Mouse (Mus musculus) liver, postnatal 0 days (tissue): ENCODE results near the gene Tmem161a. TPM values are rescaled to one million over a fixed set of nuclear protein-coding genes. Genes with fewer than 3 reads are reported as not detected.

Experiments
- ATAC-seq: fragments of 200-750 bp; cut with Nextera tagmentation; 2 replicates; pipeline ENCODE4 v1.8.0; 2017; ENCODE audit warnings: mild to moderate bottlenecking, moderate library complexity
- DNase-seq: peaks from one replicate; pipeline ENCODE4 v3.0.0-alpha.2; 2016
- H3K27ac ChIP-seq: fragments of 300-500 bp; sonication (generic); 2 replicates; pipeline ENCODE4 v1.5.1; 2014; ENCODE audit warnings: antibody characterized with exemption, moderate library complexity, mild to moderate bottlenecking, low read depth
- H3K27me3 ChIP-seq: fragments of 300-500 bp; sonication (generic); 2 replicates; pipeline ENCODE4 v1.6.1; 2014; ENCODE audit warnings: low read length, control low read depth, mixed read lengths; ENCODE audit not compliant: insufficient read depth
- H3K36me3 ChIP-seq: fragments of 300-500 bp; sonication (generic); replicated peaks from 2 replicates; pipeline ENCODE4 v1.6.1; 2014; ENCODE audit warnings: mild to moderate bottlenecking, control low read depth, low read length, moderate library complexity, mixed read lengths; ENCODE audit not compliant: insufficient read depth
- H3K4me1 ChIP-seq: fragments of 300-500 bp; sonication (generic); 2 replicates; pipeline ENCODE4 v1.6.1; 2014; ENCODE audit warnings: antibody characterized with exemption, mild to moderate bottlenecking, control low read depth; ENCODE audit not compliant: insufficient read depth
- H3K4me2 ChIP-seq: fragments of 300-500 bp; sonication (generic); 2 replicates; pipeline ENCODE4 v1.6.1; 2014; ENCODE audit warnings: low read depth, mild to moderate bottlenecking, low read length, moderate library complexity, mixed read lengths
- H3K4me3 ChIP-seq: fragments of 300-500 bp; sonication (generic); 2 replicates; pipeline ENCODE4 v1.5.1; 2014; ENCODE audit warnings: low read depth, low read length
- H3K9ac ChIP-seq: fragments of 300-500 bp; sonication (generic); replicated peaks from 2 replicates; pipeline ENCODE4 v1.6.1; 2014; ENCODE audit warnings: mild to moderate bottlenecking, moderate library complexity
- H3K9me3 ChIP-seq: fragments of 300-500 bp; sonication (generic); 2 replicates; pipeline ENCODE4 v1.6.1; 2016; ENCODE audit warnings: mild to moderate bottlenecking, control low read depth, low read length, mixed read lengths
- CTCF ChIP-seq: sonication (generic); IDR thresholded peaks from 2 replicates; pipeline ENCODE4 v1.5.1; 2016; ENCODE audit warnings: antibody characterized with exemption, low read depth
- EP300 ChIP-seq: IDR thresholded peaks from 2 replicates; pipeline ENCODE4 v1.6.1; 2016; ENCODE audit warnings: antibody characterized with exemption, low read depth, mild to moderate bottlenecking
- WGBS: fragments of 180-500 bp; shearing (Covaris S2); extraction: QIAGEN DNeasy Blood & Tissue Kit; methylation state at CpG from one replicate; pipeline ENCODE4 v1.1.7; 2014; ENCODE audit not compliant: insufficient replicate concordance; 5-methylcytosine and 5-hydroxymethylcytosine counted together
- polyA plus RNA-seq: library from polyadenylated mRNA; unstranded; fragments of >200 nt; fragmentation: Nextera tagmentation; extraction: Ambion mirVana; gene quantifications from 2 replicates; pipeline ENCODE4 v1.2.1, GENCODE M21; 2015

The Tmem161a gene
- polyA plus RNA-seq, 1 experiment from 2014 or later: 20.2 TPM

DNA sequence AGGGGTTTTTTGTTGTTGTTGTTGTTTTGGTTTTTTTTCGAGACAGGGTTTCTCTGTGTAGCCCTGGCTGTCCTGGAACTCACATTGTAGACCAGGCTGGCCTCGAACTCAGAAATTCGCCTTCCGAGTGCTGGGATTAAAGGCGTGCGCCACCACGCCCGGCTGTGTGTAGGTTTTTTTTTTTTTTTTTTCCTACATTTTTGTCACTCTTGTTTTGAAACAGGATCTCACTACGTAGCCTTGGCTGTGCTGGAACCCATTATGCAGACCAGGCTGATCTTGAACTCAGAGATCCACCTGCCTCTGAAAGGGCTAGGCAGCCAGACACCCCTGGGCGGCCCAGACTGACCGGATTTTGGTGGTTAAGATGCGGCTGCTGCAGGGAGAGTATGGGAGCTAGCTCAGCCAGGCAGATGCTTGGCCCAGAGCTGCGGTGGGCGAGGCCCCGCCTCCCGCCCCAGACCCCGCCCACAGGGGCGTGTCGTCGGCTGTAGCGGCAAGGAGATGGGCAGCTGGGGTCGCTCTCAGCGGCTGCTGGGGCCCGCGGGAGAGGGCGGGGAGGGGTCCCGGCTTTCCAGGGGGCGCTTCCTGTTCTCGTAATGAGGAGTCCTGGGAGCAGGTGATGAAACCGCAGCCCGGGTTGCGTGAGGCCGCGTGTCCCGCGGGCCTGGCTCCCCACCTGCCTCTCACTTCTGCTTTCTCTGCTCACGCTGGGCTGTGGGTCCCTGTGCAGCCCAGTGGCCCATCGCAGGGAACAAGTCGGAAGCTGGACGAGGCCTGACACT lies 13.9 kb upstream of the Tmem161a start:
- H3K27ac ChIP-seq: peak overlapping the region; percentile 22; the same call in 1 of the 2 replicates
- H3K9ac ChIP-seq: peak overlapping the region; percentile 47; the same call in 1 of the 2 replicates
- peaks cover 14% of the 10 kb centered on the region for H3K4me1 ChIP-seq
- WGBS: 7% methylated on average over 40 of the region's 40 CpGs
- ATAC-seq: peak; percentile 83
- no peaks in the 10 kb centered on the region for H3K9me3 ChIP-seq
- H3K27me3 ChIP-seq: no peaks in the 10 kb centered on the region
- no peak for TF ChIP-seq EP300
- DNase-seq: peak; percentile 87
- peak overlapping the region; percentile 85 for H3K4me2 ChIP-seq
- H3K36me3 ChIP-seq: no peaks in the 10 kb centered on the region
- H3K4me3 ChIP-seq: peak overlapping the region; percentile 54

DNA sequence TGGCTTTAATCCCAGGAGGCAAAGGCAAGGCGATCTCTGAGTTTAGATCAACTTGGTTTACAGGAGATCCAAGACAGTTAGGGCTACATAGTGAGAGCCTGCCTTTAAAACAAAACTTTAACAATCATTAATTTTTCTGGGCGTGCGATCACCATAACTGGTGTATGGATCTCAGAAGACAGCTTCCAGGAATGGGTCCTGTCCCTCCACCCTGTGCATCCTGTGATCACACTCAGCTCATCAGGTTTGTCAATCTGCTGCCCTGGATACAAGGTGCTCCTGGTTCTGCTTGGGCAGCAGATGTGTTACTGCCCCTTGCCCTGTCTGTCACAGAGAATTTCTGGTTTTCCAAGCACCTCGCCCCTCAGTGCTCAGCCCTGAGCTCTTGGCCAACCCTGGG lies 12.9 kb upstream of the Tmem161a start:
- Histone ChIP-seq H3K9ac (no peak overlapping the region), H3K27ac (no peak overlapping the region), H3K9me3 (no peaks in the 10 kb centered on the region), H3K27me3 (no peaks in the 10 kb centered on the region), H3K36me3 (no peaks in the 10 kb centered on the region), H3K4me1 (peaks cover 14% of the 10 kb centered on the region), H3K4me3 (no peak overlapping the region), H3K4me2 (no peak overlapping the region; the same call in 1 of the 2 replicates)
- ATAC-seq (no peak), DNase-seq (no peak)
- TF ChIP-seq EP300: no peak
- no peak for TF ChIP-seq CTCF
- 80% methylated on average over 4 of the region's 4 CpGs for WGBS

DNA sequence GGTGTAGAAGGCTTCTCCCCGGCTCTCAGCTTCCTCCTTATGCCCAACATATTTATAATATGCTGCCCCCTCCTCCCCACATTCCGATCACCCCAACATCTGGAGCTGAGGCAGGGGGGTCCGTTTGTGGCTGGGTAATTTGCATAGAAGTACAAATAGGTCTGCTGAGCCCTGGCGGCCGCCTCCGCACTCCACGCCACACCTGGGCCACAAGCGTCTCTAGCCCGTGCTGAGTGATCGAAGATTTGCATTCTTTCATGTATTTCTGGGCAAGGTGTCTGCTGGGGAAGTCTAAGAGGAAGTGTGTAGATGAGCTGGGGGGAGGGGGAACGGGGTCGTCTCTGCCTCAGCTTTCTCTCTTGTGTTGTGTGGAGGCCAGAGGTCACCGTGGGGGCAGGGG lies 12.1 kb upstream of the Tmem161a start:
- H3K27ac ChIP-seq: no peak overlapping the region
- ATAC-seq (no peak), DNase-seq (no peak)
- no peaks in the 10 kb centered on the region for H3K36me3 ChIP-seq
- 48% methylated on average over 13 of the region's 13 CpGs for WGBS
- H3K9me3 ChIP-seq: no peaks in the 10 kb centered on the region
- H3K27me3 ChIP-seq: no peaks in the 10 kb centered on the region
- H3K4me2 ChIP-seq: no peak overlapping the region
- H3K4me3 ChIP-seq: no peak overlapping the region
- H3K4me1 ChIP-seq: peaks cover 14% of the 10 kb centered on the region
- H3K9ac ChIP-seq: no peak overlapping the region
- TF ChIP-seq CTCF (no peak), EP300 (no peak)

- Histone ChIP-seq H3K27me3 (0 out of 2 replicates have a peak, but pooled peaks cover 7% of the 10 kb centered on the region), H3K4me3 (no peak overlapping the region), H3K9me3 (no peaks in the 10 kb centered on the region), H3K9ac (no peak overlapping the region), H3K36me3 (no peaks in the 10 kb centered on the region), H3K4me2 (no peak overlapping the region), H3K4me1 (peaks cover 8% of the 10 kb centered on the region), H3K27ac (no peak overlapping the region)
- WGBS: 71% methylated on average over 3 of the region's 3 CpGs
- ATAC-seq (no peak), DNase-seq (no peak)
- TF ChIP-seq CTCF: no peak
- no peak for TF ChIP-seq EP300
These were observed 8.8 kb upstream of the Tmem161a start for GRCm38 (mm10) chr8:70163316-70163715.

DNA sequence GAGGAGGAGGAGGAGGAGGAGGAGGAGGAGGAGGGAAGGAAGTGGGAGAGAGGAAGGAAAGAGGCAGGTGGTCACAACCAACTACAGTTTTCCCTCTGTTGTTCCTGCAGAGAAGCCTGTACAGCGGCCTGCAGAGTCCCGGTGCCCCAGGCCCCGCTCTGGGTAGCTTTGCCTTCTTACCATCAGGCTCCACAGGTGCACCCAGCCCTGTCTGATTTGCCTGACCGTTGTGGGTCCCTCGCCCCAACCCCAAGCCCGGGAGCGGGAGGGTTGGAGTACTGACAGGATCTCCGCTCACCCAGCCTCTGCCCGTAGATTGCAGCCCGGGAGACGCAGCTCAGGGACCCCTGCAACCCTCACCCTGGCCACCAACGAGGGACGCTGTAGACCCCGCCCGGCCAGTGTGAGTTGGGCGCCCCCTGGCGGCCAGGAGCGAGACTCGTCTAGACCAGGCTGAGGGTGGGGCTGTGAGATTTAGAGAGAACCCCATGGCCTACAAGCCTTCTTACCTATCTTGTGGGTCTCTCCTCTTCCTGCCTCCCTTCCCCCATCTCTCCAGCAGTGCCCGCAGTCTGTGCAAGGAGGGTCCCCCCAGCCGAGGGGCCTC lies 5.5 kb upstream of the Tmem161a start:
- TF ChIP-seq CTCF (peak; percentile 99), EP300 (no peak)
- H3K4me3 ChIP-seq: peak overlapping the region; percentile 26; the same call in 1 of the 2 replicates
- H3K27ac ChIP-seq: no peak overlapping the region
- H3K4me1 ChIP-seq: peaks cover 16% of the 10 kb centered on the region
- no peaks in the 10 kb centered on the region for H3K9me3 ChIP-seq
- DNase-seq (peak; percentile 85), ATAC-seq (peak; percentile 64)
- H3K9ac ChIP-seq: no peak overlapping the region; the same call in 1 of the 2 replicates
- H3K27me3 ChIP-seq: 0 out of 2 replicates have a peak, but pooled peaks cover 7% of the 10 kb centered on the region
- H3K36me3 ChIP-seq: no peaks in the 10 kb centered on the region
- H3K4me2 ChIP-seq: peak overlapping the region; percentile 67
- 4% methylated on average over 15 of the region's 21 CpGs for WGBS

- Histone ChIP-seq H3K9me3 (no peaks in the 10 kb centered on the region), H3K9ac (no peak overlapping the region; the same call in 1 of the 2 replicates), H3K4me3 (no peak overlapping the region), H3K4me1 (peaks cover 36% of the 10 kb centered on the region), H3K27ac (peak overlapping the region; percentile 55), H3K4me2 (no peak overlapping the region), H3K36me3 (no peaks in the 10 kb centered on the region), H3K27me3 (0 out of 2 replicates have a peak, but pooled peaks cover 7% of the 10 kb centered on the region)
- TF ChIP-seq CTCF (no peak), EP300 (0 out of 2 replicates have a peak, but pooled peaks have one; percentile 31)
- 50% methylated on average over 3 of the region's 3 CpGs for WGBS
- ATAC-seq (peak; percentile 51), DNase-seq (peak; percentile 45)
These were observed 2.0 kb upstream of the Tmem161a start for GRCm38 (mm10) chr8:70170116-70170515.
